12 mouse cellular contexts compared by ENCODE assay signal in genomic region chr17:45557998-45558862, GRCm38 (mm10). TPM values are rescaled to one million over a fixed set of nuclear protein-coding genes. Genes with fewer than 3 reads are reported as not detected.
DNase-seq lines count a peak whose midpoint lies in the region; ATAC-seq and TF ChIP-seq lines count a peak whose summit lies in the region.
"Had no signal": no experiment of that assay in that cellular context is flagged by ENCODE, and none has a peak within 500 bp of the region (broad histone marks: within the 10 kb centered on the region; RNA-seq: fewer than 3 reads in every experiment).

No protein-coding gene starts in this region.

- no peak overlapping the region for H3K27ac ChIP-seq in intestine, embryonic 15.5 days
- H3K27ac ChIP-seq in intestine, postnatal 0 days (ENCODE audit: low read depth, low read length): no peak overlapping the region
- peak overlapping the region; percentile 66 for H3K27ac ChIP-seq in bone marrow, adult 2 months (ENCODE audit: control insufficient read depth, insufficient read depth, low read depth, low read length, poor library complexity)
- H3K27ac ChIP-seq: liver, embryonic 14.5 days; neural tube, embryonic 13.5 days had no signal

- no peak for TF ChIP-seq CTCF in intestine, postnatal 0 days (IDR thresholded peaks at IDR 0.05; ENCODE audit: low read depth)
- TF ChIP-seq CTCF in bone marrow, adult 2 months (IDR thresholded peaks at IDR 0.05; ENCODE audit: control insufficient read depth, insufficient read depth, low read length): no peak

- no peak overlapping the region for H3K4me3 ChIP-seq in intestine, embryonic 15.5 days (replicated peaks)
- no peak overlapping the region for H3K4me3 ChIP-seq in intestine, postnatal 0 days (ENCODE audit: low read depth, low read length)
- H3K4me3 ChIP-seq in bone marrow, adult 2 months (replicated peaks; ENCODE audit: control insufficient read depth, low read depth, low read length): peak overlapping the region; percentile 75
- H3K4me3 ChIP-seq: neural tube, embryonic 13.5 days had no signal

- peak; percentile 33; the same call in 1 of the 2 replicates for TF ChIP-seq POLR2A in bone marrow, adult 2 months (IDR thresholded peaks at IDR 0.05; ENCODE audit: borderline replicate concordance, control insufficient read depth, low read depth, low read length)

- no peaks in the 10 kb centered on the region for H3K36me3 ChIP-seq in intestine, embryonic 15.5 days
- peaks cover 9% of the 10 kb centered on the region; the same call in 1 of the 2 replicates for H3K36me3 ChIP-seq in intestine, postnatal 0 days (ENCODE audit: control insufficient read depth, insufficient read depth)
- H3K36me3 ChIP-seq: neural tube, embryonic 13.5 days had no signal

- H3K27me3 ChIP-seq in intestine, embryonic 15.5 days (replicated peaks): peaks cover 8% of the 10 kb centered on the region
- no peaks in the 10 kb centered on the region for H3K27me3 ChIP-seq in intestine, postnatal 0 days (replicated peaks; ENCODE audit: control insufficient read depth, insufficient read depth, low read length)

- no peak overlapping the region for H3K9ac ChIP-seq in intestine, embryonic 15.5 days
- no peak overlapping the region for H3K9ac ChIP-seq in intestine, postnatal 0 days (ENCODE audit: low read depth, low read length)
- H3K9ac ChIP-seq: liver, embryonic 14.5 days had no signal

- 74% methylated on average over 16 of the region's 16 CpGs for WGBS in intestine, embryonic 15.5 days
- WGBS in intestine, postnatal 0 days: 76% methylated on average over 15 of the region's 16 CpGs
- whole genome bisulfite sequencing in bone marrow, adult 2 months: 20% methylated on average over 16 of the region's 16 CpGs

- 0 out of 2 replicates have a peak overlapping the region, but pooled peaks have one; percentile 24 for H3K4me2 ChIP-seq in intestine, embryonic 15.5 days (replicated peaks)
- H3K4me2 ChIP-seq in intestine, postnatal 0 days (replicated peaks; ENCODE audit: low read depth): no peak overlapping the region
- H3K4me2 ChIP-seq: neural tube, embryonic 13.5 days had no signal

- peak; percentile 20 for DNase-seq in adrenal gland, adult 2 months
- DNase-seq in adrenal gland, postnatal 25 days: no peak
- no peak for DNase-seq in frontal cortex, postnatal 14 days (ENCODE audit: low spot score in 2 of 2)
- DNase-seq in kidney, adult 18-20 months: no peak
- DNase-seq: kidney, adult 2 months had no signal

- H3K9me3 ChIP-seq in intestine, embryonic 15.5 days: no peaks in the 10 kb centered on the region
- H3K9me3 ChIP-seq in intestine, postnatal 0 days (ENCODE audit: control insufficient read depth): no peaks in the 10 kb centered on the region
- H3K9me3 ChIP-seq: neural tube, embryonic 13.5 days had no signal

- no peak for ATAC-seq in intestine, embryonic 15.5 days
- no peak for ATAC-seq in intestine, postnatal 0 days
- peak; percentile 14; the same call in 1 of the 2 replicates for ATAC-seq in neutrophil, adult 5-6 weeks (ENCODE audit: extremely low read depth, insufficient number of reproducible peaks, low FRiP score, poor library complexity, severe bottlenecking)

- peaks cover 13% of the 10 kb centered on the region; the same call in 1 of the 2 replicates for H3K4me1 ChIP-seq in intestine, embryonic 15.5 days (replicated peaks)
- peaks cover 3% of the 10 kb centered on the region; the same call in 1 of the 2 replicates for H3K4me1 ChIP-seq in intestine, postnatal 0 days (replicated peaks; ENCODE audit: control insufficient read depth, insufficient read depth, low read length)
- H3K4me1 ChIP-seq in bone marrow, adult 2 months (ENCODE audit: control insufficient read depth, insufficient read depth, low read length): no peaks in the 10 kb centered on the region; the same call in 1 of the 2 replicates

RNA-seq across cellular contexts. Expression of gene Nfkbie, which starts 2.7 kb away (rescaled TPM):
- total RNA-seq in adrenal gland, adult 2 months (2021): 1 to 10 TPM; 3.0 to 5.6 TPM
- polyA plus RNA-seq in adrenal gland, adult 2 months (2012; rRNA removed): 5.2 and 6.4 TPM in 2 replicates
- 3.1 and 3.6 TPM in 2 replicates for total RNA-seq in adrenal gland, postnatal 25 days (2021)
- polyA plus RNA-seq in intestine, embryonic 15.5 days (2015; fragmentation: Nextera tagmentation; extraction: Ambion mirVana): 4.8 and 4.9 TPM in 2 replicates
- polyA plus RNA-seq in intestine, postnatal 0 days (2015; fragmentation: Nextera tagmentation; extraction: Ambion mirVana): 3.8 and 4.0 TPM in 2 replicates
- polyA plus RNA-seq in bone marrow, adult 2 months (2011; ENCODE audit: insufficient read depth, insufficient read length, low replicate concordance, missing spikeins): 6.9 and 14.8 TPM in 2 replicates
- total RNA-seq in neutrophil, adult 5-6 weeks (2017): 51.4 and 59.9 TPM in 2 replicates

RNA-seq across cellular contexts. Expression of gene Slc35b2, which starts 5.4 kb away (rescaled TPM):
- total RNA-seq in adrenal gland, adult 2 months (2021): 10 to 100 TPM; 43.6 to 59.7 TPM
- 167 and 198 TPM in 2 replicates for polyA plus RNA-seq in adrenal gland, adult 2 months (2012; rRNA removed)
- total RNA-seq in adrenal gland, postnatal 25 days (2021): 59.6 and 74.2 TPM in 2 replicates
- 124 and 128 TPM in 2 replicates for polyA plus RNA-seq in intestine, embryonic 15.5 days (2015; fragmentation: Nextera tagmentation; extraction: Ambion mirVana)
- 77.7 and 79.5 TPM in 2 replicates for polyA plus RNA-seq in intestine, postnatal 0 days (2015; fragmentation: Nextera tagmentation; extraction: Ambion mirVana)
- polyA plus RNA-seq in bone marrow, adult 2 months (2011; ENCODE audit: insufficient read depth, insufficient read length, low replicate concordance, missing spikeins): 14.7 and 22.7 TPM in 2 replicates
- 17.7 and 24.6 TPM in 2 replicates for total RNA-seq in neutrophil, adult 5-6 weeks (2017)

RNA-seq across cellular contexts. Expression of gene Tmem151b, which starts 8.8 kb away (rescaled TPM):
- total RNA-seq in adrenal gland, adult 2 months (2021): under 1 TPM; 0.06 to 0.17 TPM
- polyA plus RNA-seq in adrenal gland, adult 2 months (2012; rRNA removed): 0.09 and 0.74 TPM in 2 replicates
- 0.15 and 0.19 TPM in 2 replicates for total RNA-seq in adrenal gland, postnatal 25 days (2021)
- 2.5 and 2.7 TPM in 2 replicates for polyA plus RNA-seq in intestine, embryonic 15.5 days (2015; fragmentation: Nextera tagmentation; extraction: Ambion mirVana)
- 0.68 TPM in 2 replicates for polyA plus RNA-seq in intestine, postnatal 0 days (2015; fragmentation: Nextera tagmentation; extraction: Ambion mirVana)
- polyA plus RNA-seq in bone marrow, adult 2 months (2011; ENCODE audit: insufficient read depth, insufficient read length, low replicate concordance, missing spikeins): 1.5 and 4.3 TPM in 2 replicates
- total RNA-seq in neutrophil, adult 5-6 weeks (2017): 0.12 and 0.23 TPM in 2 replicates

RNA-seq across cellular contexts. Expression of gene Hsp90ab1, which starts 14.8 kb away (rescaled TPM):
- total RNA-seq in adrenal gland, adult 2 months (2021): 1,000 to 10,000 TPM; 1,973 to 2,851 TPM
- 197 and 291 TPM in 2 replicates for polyA plus RNA-seq in adrenal gland, adult 2 months (2012; rRNA removed)
- 1,940 and 2,378 TPM in 2 replicates for total RNA-seq in adrenal gland, postnatal 25 days (2021)
- 1,578 and 1,609 TPM in 2 replicates for polyA plus RNA-seq in intestine, embryonic 15.5 days (2015; fragmentation: Nextera tagmentation; extraction: Ambion mirVana)
- polyA plus RNA-seq in intestine, postnatal 0 days (2015; fragmentation: Nextera tagmentation; extraction: Ambion mirVana): 483 and 505 TPM in 2 replicates
- polyA plus RNA-seq in bone marrow, adult 2 months (2011; ENCODE audit: insufficient read depth, insufficient read length, low replicate concordance, missing spikeins): 576 and 1,077 TPM in 2 replicates
- total RNA-seq in neutrophil, adult 5-6 weeks (2017): 535 and 559 TPM in 2 replicates

RNA-seq across cellular contexts. Expression of gene Tcte1, which starts 35.0 kb away (rescaled TPM):
- total RNA-seq in adrenal gland, adult 2 months (2021): not detected
- polyA plus RNA-seq in adrenal gland, adult 2 months (2012; rRNA removed): not detected in 2 replicates
- total RNA-seq in adrenal gland, postnatal 25 days (2021): not detected in 2 replicates
- 0.13 and 0.33 TPM in 2 replicates for polyA plus RNA-seq in intestine, embryonic 15.5 days (2015; fragmentation: Nextera tagmentation; extraction: Ambion mirVana)
- polyA plus RNA-seq in intestine, postnatal 0 days (2015; fragmentation: Nextera tagmentation; extraction: Ambion mirVana): not detected in 2 replicates
- polyA plus RNA-seq in bone marrow, adult 2 months (2011; ENCODE audit: insufficient read depth, insufficient read length, low replicate concordance, missing spikeins): 0.41 TPM in 1 of 2 replicates, not detected in the other
- total RNA-seq in neutrophil, adult 5-6 weeks (2017): not detected in 2 replicates
- polyA plus RNA-seq: C2C12; liver, embryonic 14.5 days had no signal
